Mouse (Mus musculus) limb, embryonic 12.5 days (tissue): ENCODE results near the gene Cep41. TPM values are rescaled to one million over a fixed set of nuclear protein-coding genes. Genes with fewer than 3 reads are reported as not detected.

ENCODE experiments used
- ATAC-seq: fragments of 200-750 bp; cut with Nextera tagmentation; 2 replicates; pipeline ENCODE4 v1.8.0; 2017; ENCODE audit warnings: low read depth, moderate TSS enrichment; ENCODE audit not compliant: insufficient number of reproducible peaks, insufficient read depth, low FRiP score, low TSS enrichment
- H3K27ac ChIP-seq: fragments of 300-500 bp; sonication (generic); 2 replicates; pipeline ENCODE4 v1.5.1; 2016; ENCODE audit warnings: mild to moderate bottlenecking, moderate library complexity
- H3K27me3 ChIP-seq: fragments of 300-500 bp; sonication (generic); 2 replicates; pipeline ENCODE4 v1.6.1; 2016; ENCODE audit warnings: mild to moderate bottlenecking, moderate library complexity
- H3K36me3 ChIP-seq: fragments of 300-500 bp; sonication (generic); 2 replicates; pipeline ENCODE4 v1.6.1; 2016; ENCODE audit warnings: mild to moderate bottlenecking, moderate library complexity
- H3K4me1 ChIP-seq: fragments of 300-500 bp; sonication (generic); replicated peaks from 2 replicates; pipeline ENCODE4 v1.6.1; 2016
- H3K4me2 ChIP-seq: fragments of 300-500 bp; sonication (generic); 2 replicates; pipeline ENCODE4 v1.6.1; 2016; ENCODE audit warnings: mild to moderate bottlenecking, moderate library complexity
- H3K4me3 ChIP-seq: fragments of 300-500 bp; sonication (generic); replicated peaks from 2 replicates; pipeline ENCODE4 v1.5.1; 2016; ENCODE audit warnings: mild to moderate bottlenecking
- H3K9ac ChIP-seq: fragments of 300-500 bp; sonication (generic); replicated peaks from 2 replicates; pipeline ENCODE4 v1.6.1; 2016; ENCODE audit warnings: mild to moderate bottlenecking, moderate library complexity
- H3K9me3 ChIP-seq: fragments of 300-500 bp; sonication (generic); 2 replicates; pipeline ENCODE4 v1.6.1; 2016; ENCODE audit warnings: mild to moderate bottlenecking, moderate library complexity
- WGBS: fragments of 180-500 bp; shearing (Covaris S2); methylation state at CpG from one replicate; pipeline ENCODE4 v1.1.7; 2016; 5-methylcytosine and 5-hydroxymethylcytosine counted together
- polyA plus RNA-seq: library from polyadenylated mRNA; unstranded; fragments of >200 nt; fragmentation: Nextera tagmentation; extraction: Ambion mirVana; gene quantifications from 2 replicates; pipeline ENCODE4 v1.2.1, GENCODE M21; 2016

Gene Cep41
- polyA plus RNA-seq, 1 experiment from 2014 or later: 53.5 TPM

GRCm38 (mm10) chr6:30673764-30674561 lies 19.6 kb downstream of the Cep41 start:
- Histone ChIP-seq H3K4me1 (peaks cover 77% of the 10 kb centered on the region), H3K4me3 (peak overlapping the region; percentile 14; the same call in 1 of the 2 replicates)

GRCm38 (mm10) chr6:30671696-30672095 lies 21.9 kb downstream of the Cep41 start:
- H3K4me1 ChIP-seq: peaks cover 83% of the 10 kb centered on the region
- H3K4me2 ChIP-seq: no peak overlapping the region
- H3K9me3 ChIP-seq: no peaks in the 10 kb centered on the region
- no peak for ATAC-seq
- 47% methylated on average over 5 of the region's 5 CpGs for WGBS
- H3K36me3 ChIP-seq: no peaks in the 10 kb centered on the region
- no peaks in the 10 kb centered on the region for H3K27me3 ChIP-seq
- H3K9ac ChIP-seq: 0 out of 2 replicates have a peak overlapping the region, but pooled peaks have one; percentile 18
- peak overlapping the region; percentile 76 for H3K27ac ChIP-seq
- no peak overlapping the region for H3K4me3 ChIP-seq

More at GRCm38 (mm10) chr6:30673764-30674561, 19.6 kb downstream of the Cep41 start:
- 10% methylated on average over 14 of the region's 14 CpGs for WGBS
- no peak; the same call in 1 of the 2 replicates for ATAC-seq
- Histone ChIP-seq H3K4me2 (peak overlapping the region; percentile 44), H3K9me3 (no peaks in the 10 kb centered on the region), H3K36me3 (no peaks in the 10 kb centered on the region), H3K9ac (peak overlapping the region; percentile 44), H3K27ac (peak overlapping the region; percentile 100), H3K27me3 (no peaks in the 10 kb centered on the region)

GRCm38 (mm10) chr6:30667585-30667984 lies 26.0 kb downstream of the Cep41 start:
- Histone ChIP-seq H3K27me3 (no peaks in the 10 kb centered on the region), H3K36me3 (no peaks in the 10 kb centered on the region), H3K9ac (no peak overlapping the region), H3K9me3 (no peaks in the 10 kb centered on the region), H3K4me2 (no peak overlapping the region), H3K4me3 (no peak overlapping the region), H3K4me1 (peaks cover 68% of the 10 kb centered on the region), H3K27ac (peak overlapping the region; percentile 87)
- ATAC-seq: no peak
- 33% methylated on average over 5 of the region's 5 CpGs for WGBS

DNA sequence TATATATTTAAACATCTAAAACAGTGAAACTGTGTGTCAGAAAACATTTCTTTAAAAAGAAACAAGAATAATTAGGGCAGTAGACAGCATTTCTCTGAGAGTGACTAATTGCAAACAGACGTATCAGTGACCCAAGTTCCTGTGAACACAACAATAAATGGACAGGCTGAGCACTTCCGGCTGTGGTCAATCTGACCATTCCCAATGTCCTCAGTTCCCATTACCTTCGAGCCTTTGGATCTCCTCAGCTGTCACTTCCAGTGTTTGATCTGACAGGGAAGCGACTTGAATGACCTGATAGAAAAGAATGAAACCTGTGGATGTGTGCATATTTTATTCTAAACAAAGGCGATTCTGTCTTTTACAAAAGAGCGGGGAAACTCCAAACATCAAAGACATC lies 27.5 kb downstream of the Cep41 start:
- Histone ChIP-seq H3K4me1 (peaks cover 67% of the 10 kb centered on the region), H3K36me3 (no peaks in the 10 kb centered on the region), H3K9ac (no peak overlapping the region), H3K27me3 (no peaks in the 10 kb centered on the region), H3K4me3 (no peak overlapping the region), H3K4me2 (no peak overlapping the region), H3K9me3 (no peaks in the 10 kb centered on the region), H3K27ac (peak overlapping the region; percentile 41; the same call in 1 of the 2 replicates)
- 27% methylated on average over 6 of the region's 6 CpGs for WGBS
- no peak for ATAC-seq

DNA sequence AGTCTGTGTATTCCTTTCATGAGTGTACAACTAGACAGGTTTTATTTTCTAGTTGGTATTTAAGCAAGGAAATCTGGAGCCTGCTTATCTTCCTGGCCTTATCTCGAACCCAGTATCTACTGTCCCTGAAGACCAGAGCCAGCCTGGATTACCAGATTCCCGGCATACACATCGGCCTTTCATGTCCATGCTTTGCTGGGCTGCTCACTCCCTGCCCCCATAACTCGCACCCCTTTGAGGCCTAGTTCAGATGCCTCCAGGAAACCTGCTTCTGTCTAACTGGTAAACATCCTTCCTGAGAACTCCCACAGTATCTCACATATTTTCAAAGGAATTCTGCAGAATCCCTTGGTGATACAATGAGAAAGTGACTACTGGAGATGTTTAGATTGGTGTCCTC lies 28.3 kb downstream of the Cep41 start:
- no peak overlapping the region for H3K9ac ChIP-seq
- no peak overlapping the region for H3K4me3 ChIP-seq
- H3K9me3 ChIP-seq: no peaks in the 10 kb centered on the region
- 40% methylated on average over 4 of the region's 4 CpGs for WGBS
- peaks cover 70% of the 10 kb centered on the region for H3K4me1 ChIP-seq
- H3K36me3 ChIP-seq: peaks cover 5% of the 10 kb centered on the region; the same call in 1 of the 2 replicates
- no peak for ATAC-seq
- H3K27ac ChIP-seq: peak overlapping the region; percentile 75
- H3K4me2 ChIP-seq: no peak overlapping the region
- no peaks in the 10 kb centered on the region for H3K27me3 ChIP-seq

GRCm38 (mm10) chr6:30664776-30665175 lies 28.8 kb downstream of the Cep41 start:
- Histone ChIP-seq H3K9me3 (no peaks in the 10 kb centered on the region), H3K9ac (no peak overlapping the region), H3K4me1 (peaks cover 67% of the 10 kb centered on the region), H3K4me3 (no peak overlapping the region), H3K4me2 (no peak overlapping the region), H3K36me3 (peaks cover 8% of the 10 kb centered on the region; the same call in 1 of the 2 replicates), H3K27ac (peak overlapping the region; percentile 75), H3K27me3 (no peaks in the 10 kb centered on the region)
- 68% methylated on average over 6 of the region's 6 CpGs for WGBS
- ATAC-seq: no peak

GRCm38 (mm10) chr6:30658619-30659018 lies 34.9 kb downstream of the Cep41 start:
- Histone ChIP-seq H3K4me1 (peaks cover 54% of the 10 kb centered on the region), H3K27me3 (no peaks in the 10 kb centered on the region), H3K27ac (no peak overlapping the region), H3K9me3 (no peaks in the 10 kb centered on the region), H3K9ac (no peak overlapping the region), H3K4me3 (no peak overlapping the region), H3K36me3 (peaks cover 29% of the 10 kb centered on the region), H3K4me2 (no peak overlapping the region)
- ATAC-seq: no peak
- 76% methylated on average over 9 of the region's 9 CpGs for WGBS

GRCm38 (mm10) chr6:30657279-30657678 lies 36.3 kb downstream of the Cep41 start:
- peaks cover 29% of the 10 kb centered on the region for H3K36me3 ChIP-seq
- H3K9ac ChIP-seq: no peak overlapping the region
- peak overlapping the region; percentile 89 for H3K27ac ChIP-seq
- H3K4me3 ChIP-seq: no peak overlapping the region
- peaks cover 65% of the 10 kb centered on the region for H3K4me1 ChIP-seq
- no peak overlapping the region for H3K4me2 ChIP-seq
- H3K27me3 ChIP-seq: no peaks in the 10 kb centered on the region
- no peak for ATAC-seq
- H3K9me3 ChIP-seq: no peaks in the 10 kb centered on the region
- WGBS: 91% methylated on average over 12 of the region's 12 CpGs

DNA sequence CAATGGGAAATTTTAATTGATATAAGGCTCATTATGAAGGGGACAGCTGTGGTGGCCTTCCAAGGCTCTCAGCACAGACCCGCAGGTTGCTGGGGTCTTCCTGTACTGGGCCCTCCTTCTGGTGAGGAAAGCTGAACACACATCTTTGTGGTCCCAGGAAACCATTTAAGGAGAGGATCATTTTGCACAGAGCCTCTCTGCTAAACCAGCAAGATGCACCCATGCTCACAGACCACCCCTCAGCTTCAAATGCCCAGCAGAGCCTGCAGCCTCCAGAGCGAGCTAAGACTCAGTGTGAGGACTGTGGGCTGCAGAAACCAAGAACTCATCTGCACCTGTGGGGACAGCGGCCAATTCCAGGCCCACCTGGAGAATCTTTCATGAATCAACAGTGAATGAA lies 38.6 kb downstream of the Cep41 start:
- no peaks in the 10 kb centered on the region for H3K27me3 ChIP-seq
- H3K4me2 ChIP-seq: no peak overlapping the region
- 0 out of 2 replicates have a peak overlapping the region, but pooled peaks have one; percentile 18 for H3K9ac ChIP-seq
- H3K4me1 ChIP-seq: peaks cover 68% of the 10 kb centered on the region
- no peaks in the 10 kb centered on the region for H3K9me3 ChIP-seq
- H3K36me3 ChIP-seq: peaks cover 21% of the 10 kb centered on the region
- WGBS: 59% methylated on average over 3 of the region's 3 CpGs
- H3K4me3 ChIP-seq: no peak overlapping the region
- peak overlapping the region; percentile 89 for H3K27ac ChIP-seq
- ATAC-seq: no peak

DNA sequence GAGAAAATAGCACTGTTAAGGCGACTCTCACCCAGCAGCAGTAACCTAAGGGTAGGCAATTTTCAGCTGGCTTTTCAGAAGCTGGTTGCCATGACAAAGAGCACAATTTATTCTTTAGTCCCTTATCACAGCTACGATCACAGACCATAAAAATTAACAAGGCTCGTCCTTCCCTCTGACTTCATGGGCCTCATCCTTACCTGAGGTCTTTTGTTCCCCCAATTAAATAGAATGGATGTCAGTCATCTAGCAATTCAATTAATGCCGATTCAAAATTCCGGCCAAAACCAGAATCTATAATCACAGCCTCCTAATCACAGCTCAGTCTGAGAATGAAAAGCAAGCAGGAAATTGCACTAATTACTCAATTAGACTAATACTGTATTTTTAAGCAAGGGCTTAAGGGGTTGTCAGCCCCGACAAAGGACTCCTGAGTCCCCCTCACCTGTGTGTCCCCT lies 39.1 kb downstream of the Cep41 start:
- H3K4me3 ChIP-seq: no peak overlapping the region
- 34% methylated on average over 6 of the region's 6 CpGs for WGBS
- H3K4me2 ChIP-seq: no peak overlapping the region
- H3K27ac ChIP-seq: peak overlapping the region; percentile 89
- H3K4me1 ChIP-seq: peaks cover 73% of the 10 kb centered on the region
- H3K9me3 ChIP-seq: no peaks in the 10 kb centered on the region
- H3K27me3 ChIP-seq: no peaks in the 10 kb centered on the region
- H3K9ac ChIP-seq: peak overlapping the region; percentile 18; the same call in 1 of the 2 replicates
- peaks cover 21% of the 10 kb centered on the region for H3K36me3 ChIP-seq
- ATAC-seq: no peak

- Histone ChIP-seq H3K9ac (no peak overlapping the region), H3K4me3 (no peak overlapping the region), H3K4me2 (no peak overlapping the region), H3K9me3 (no peaks in the 10 kb centered on the region), H3K27me3 (no peaks in the 10 kb centered on the region), H3K27ac (peak overlapping the region; percentile 89), H3K36me3 (peaks cover 19% of the 10 kb centered on the region), H3K4me1 (peaks cover 82% of the 10 kb centered on the region)
- 54% methylated on average over 6 of the region's 6 CpGs for whole genome bisulfite sequencing
- ATAC-seq: no peak
Measured at GRCm38 (mm10) chr6:30653518-30653917, 40.0 kb downstream of the Cep41 start.
